Mouse (Mus musculus) heart, embryonic 11.5 days (tissue): Measurements from ENCODE around the gene Slc25a16. TPM values are rescaled to one million over a fixed set of nuclear protein-coding genes. Genes with fewer than 3 reads are reported as not detected.

ENCODE experiments used
- ATAC-seq: fragments of 200-750 bp; cut with Nextera tagmentation; replicated peaks from 2 replicates; pipeline ENCODE4 v1.8.0; 2017; ENCODE audit warnings: moderate library complexity; ENCODE audit not compliant: insufficient number of reproducible peaks, low FRiP score, low TSS enrichment
- H3K27ac ChIP-seq: fragments of 300-500 bp; sonication (generic); 2 replicates; pipeline ENCODE4 v1.5.1; 2014; ENCODE audit warnings: mild to moderate bottlenecking, low read depth, low read length
- H3K27me3 ChIP-seq: fragments of 300-500 bp; sonication (generic); 2 replicates; pipeline ENCODE4 v1.6.1; 2014; ENCODE audit warnings: mild to moderate bottlenecking, low read length, mixed read lengths; ENCODE audit not compliant: control insufficient read depth, insufficient read depth
- H3K36me3 ChIP-seq: fragments of 300-500 bp; sonication (generic); 2 replicates; pipeline ENCODE4 v1.6.1; 2014; ENCODE audit warnings: mild to moderate bottlenecking, low read length, moderate library complexity, mixed read lengths; ENCODE audit not compliant: control insufficient read depth, insufficient read depth
- H3K4me1 ChIP-seq: fragments of 300-500 bp; sonication (generic); 2 replicates; pipeline ENCODE4 v1.6.1; 2014; ENCODE audit warnings: low read length; ENCODE audit not compliant: control insufficient read depth, insufficient read depth
- H3K4me2 ChIP-seq: fragments of 300-500 bp; sonication (generic); 2 replicates; pipeline ENCODE4 v1.6.1; 2014; ENCODE audit warnings: mild to moderate bottlenecking, moderate library complexity
- H3K4me3 ChIP-seq: fragments of 300-500 bp; sonication (generic); 2 replicates; pipeline ENCODE4 v1.5.1; 2014; ENCODE audit warnings: low read depth, low read length
- H3K9ac ChIP-seq: fragments of 300-500 bp; sonication (generic); 2 replicates; pipeline ENCODE4 v1.6.1; 2014; ENCODE audit warnings: mild to moderate bottlenecking, low read depth, low read length, moderate library complexity
- H3K9me3 ChIP-seq: fragments of 300-500 bp; sonication (generic); replicated peaks from 2 replicates; pipeline ENCODE4 v1.6.1; 2016; ENCODE audit warnings: low read length; ENCODE audit not compliant: control insufficient read depth
- WGBS: fragments of 180-500 bp; shearing (Covaris S2); extraction: QIAGEN DNeasy Blood & Tissue Kit; methylation state at CpG from one replicate; pipeline ENCODE4 v1.1.7; 2014; ENCODE audit not compliant: insufficient replicate concordance; 5-methylcytosine and 5-hydroxymethylcytosine counted together
- polyA plus RNA-seq: library from polyadenylated mRNA; unstranded; fragments of >200 nt; fragmentation: Nextera tagmentation; extraction: Ambion mirVana; gene quantifications from 2 replicates; pipeline ENCODE4 v1.2.1, GENCODE M21; 2014

The Slc25a16 gene
- polyA plus RNA-seq, 1 experiment from 2014 or later, result 12.0 TPM

DNA sequence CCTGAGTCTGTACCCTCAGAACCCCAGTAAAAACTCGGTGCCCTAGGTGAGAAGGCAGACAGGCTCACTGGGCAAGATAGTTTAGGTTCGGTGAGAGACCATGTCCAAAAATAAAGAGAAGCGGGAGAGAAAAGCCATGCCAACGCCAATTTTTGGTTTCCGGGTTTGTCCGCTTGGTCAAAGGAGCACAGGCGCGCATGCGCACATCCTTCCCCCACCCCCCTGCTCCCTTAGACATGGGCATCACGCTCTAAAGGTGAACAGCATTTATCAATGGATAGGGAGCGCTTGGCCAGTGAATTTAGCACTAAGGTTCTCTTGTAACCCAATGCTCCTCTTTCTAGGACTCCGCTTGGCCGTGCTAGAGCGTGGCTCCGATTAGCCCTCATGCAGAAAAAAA lies 70.2 kb downstream of the Slc25a16 start:
- Histone ChIP-seq H3K4me2 (no peak overlapping the region), H3K27ac (no peak overlapping the region), H3K27me3 (no peaks in the 10 kb centered on the region), H3K36me3 (peaks cover 28% of the 10 kb centered on the region), H3K9ac (no peak overlapping the region), H3K4me3 (no peak overlapping the region), H3K4me1 (no peaks in the 10 kb centered on the region), H3K9me3 (no peaks in the 10 kb centered on the region)
- ATAC-seq, result no peak
- WGBS, result 93% methylated on average over 15 of the region's 15 CpGs

DNA sequence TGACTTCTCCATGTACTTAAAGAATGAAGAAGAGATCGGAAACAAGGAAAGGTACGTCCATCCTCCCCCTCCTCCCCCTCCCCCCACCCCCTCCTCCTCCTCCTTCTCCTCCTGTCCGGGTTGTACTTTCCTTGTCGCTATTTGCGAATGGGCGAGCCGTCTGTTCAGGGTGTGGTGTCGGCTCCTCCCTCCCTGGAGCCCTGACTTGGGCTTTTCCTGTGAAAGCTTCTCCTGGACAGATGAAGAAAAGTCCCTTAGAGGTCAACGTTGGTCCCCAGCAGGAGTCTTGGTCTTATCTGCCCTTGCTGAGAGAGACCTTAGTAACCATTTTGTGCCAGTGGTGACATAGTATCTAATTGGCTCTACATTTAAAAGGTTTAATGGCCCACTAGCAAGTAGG lies 73.6 kb downstream of the Slc25a16 start:
- ATAC-seq, result no peak
- Histone ChIP-seq H3K4me1 (no peaks in the 10 kb centered on the region), H3K4me3 (no peak overlapping the region), H3K4me2 (no peak overlapping the region), H3K9ac (no peak overlapping the region), H3K27ac (no peak overlapping the region), H3K27me3 (no peaks in the 10 kb centered on the region), H3K36me3 (peaks cover 45% of the 10 kb centered on the region), H3K9me3 (no peaks in the 10 kb centered on the region)
- WGBS, result 71% methylated on average over 8 of the region's 9 CpGs

Other genes with a start within 250 kb of the Slc25a16 start
- gene Stox1, start 194.5 kb upstream of the Slc25a16 start, polyA plus RNA-seq, result 0.97 and 1.4 TPM in 2 replicates
- 101 and 106 TPM in 2 replicates for gene Ccar1, start 128.3 kb upstream of the Slc25a16 start, polyA plus RNA-seq
- gene Tet1, start 11.6 kb upstream of the Slc25a16 start, polyA plus RNA-seq, result 25.9 and 32.6 TPM in 2 replicates
- 25.6 and 26.2 TPM in 2 replicates for gene Dna2, start 26.4 kb downstream of the Slc25a16 start, polyA plus RNA-seq
- gene Rufy2, start 59.6 kb downstream of the Slc25a16 start, polyA plus RNA-seq, result 13.1 and 13.3 TPM in 2 replicates
- gene Hnrnph3, start 103.6 kb downstream of the Slc25a16 start, polyA plus RNA-seq, result 50.5 and 51.2 TPM in 2 replicates
- 0.67 and 0.70 TPM in 2 replicates for gene Pbld2, start 103.7 kb downstream of the Slc25a16 start, polyA plus RNA-seq
- 0.38 and 1.1 TPM in 2 replicates for gene Pbld1, start 139.5 kb downstream of the Slc25a16 start, polyA plus RNA-seq
- gene Atoh7, start 179.0 kb downstream of the Slc25a16 start, polyA plus RNA-seq, result not detected in 2 replicates